Mouse (Mus musculus): Measurements from ENCODE around the gene Mapk12. TPM values are rescaled to one million over a fixed set of nuclear protein-coding genes. Genes with fewer than 3 reads are reported as not detected.

The Mapk12 gene
- total RNA-seq (2023) = 3.4 TPM

GRCm38 (mm10) chr15:89140659-89141252 lies at the start of gene Mapk12:
Gene Mapk12, minus strand, starts transcription at chr15:89140703.

DNA sequence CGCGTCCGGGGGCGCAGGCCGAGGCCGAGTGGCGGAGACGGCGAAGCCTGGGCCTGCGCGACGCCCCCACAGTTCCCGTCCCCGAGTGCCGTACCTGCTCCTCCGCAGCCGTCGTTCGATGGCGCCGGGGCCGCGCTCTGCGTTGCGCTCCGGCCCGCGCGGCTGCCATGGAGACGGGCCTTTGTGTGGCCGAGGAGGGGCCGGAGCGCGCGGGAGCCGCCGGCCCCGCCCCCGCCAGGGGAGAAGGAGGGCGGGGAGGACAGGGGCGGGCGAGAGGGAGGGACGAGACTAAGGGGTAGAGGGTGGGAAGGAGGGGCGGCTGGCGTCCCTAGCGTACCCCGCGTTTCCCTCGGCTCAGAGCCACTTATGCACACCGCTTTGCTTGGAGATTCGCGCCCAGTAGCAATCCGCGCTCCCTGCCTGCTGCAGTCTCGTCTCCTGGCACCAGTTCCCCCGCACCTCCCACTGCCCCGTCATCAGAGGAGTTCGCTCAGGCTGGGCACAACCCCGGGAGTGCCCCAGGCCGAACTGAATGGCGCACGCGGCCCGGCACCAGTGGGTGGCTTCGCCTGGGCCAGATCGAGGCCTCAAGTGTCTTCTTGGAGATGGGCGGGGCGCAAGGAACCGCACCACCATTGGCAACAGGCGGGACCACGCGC lies 40.2 kb upstream of the Mapk12 start, which contains the start of gene Plxnb2:
Gene Plxnb2, minus strand, starts transcription at position 218 of the 659 bp plus-strand sequence.

GRCm38 (mm10) chr15:89149271-89150040 lies 9.0 kb upstream of the Mapk12 start, which contains the start of gene Mapk11:
Gene Mapk11, minus strand, starts transcription at chr15:89149628.

GRCm38 (mm10) chr15:89128382-89129350 lies 11.8 kb downstream of the Mapk12 start, which contains the start of gene Hdac10:
Gene Hdac10, minus strand, starts transcription at chr15:89128700.

GRCm38 (mm10) chr15:89122649-89123366 lies 17.7 kb downstream of the Mapk12 start, which contains the start of gene Tubgcp6:
Gene Tubgcp6, minus strand, starts transcription at chr15:89123112.

GRCm38 (mm10) chr15:89088607-89089247 lies 51.8 kb downstream of the Mapk12 start, which contains the start of gene Selenoo:
Gene Selenoo, plus strand, starts transcription at chr15:89089084.

Other genes starting within 250 kb of the Mapk12 start
- not detected for gene Ttll8, start 186.3 kb downstream of the Mapk12 start, total RNA-seq (2023)
- gene Mlc1, start 161.7 kb downstream of the Mapk12 start, total RNA-seq (2023) = not detected
- not detected for gene Mov10l1, start 157.8 kb downstream of the Mapk12 start, total RNA-seq (2023)
- gene Panx2, start 81.0 kb downstream of the Mapk12 start, total RNA-seq (2023) = not detected
- 45.4 TPM for gene Trabd, start 65.6 kb downstream of the Mapk12 start, total RNA-seq (2023)
- 25.5 TPM for gene Selenoo, start 51.6 kb downstream of the Mapk12 start, total RNA-seq (2023)
- gene Tubgcp6, start 17.6 kb downstream of the Mapk12 start, total RNA-seq (2023) = 39.6 TPM
- 24.8 TPM for gene Hdac10, start 12.0 kb downstream of the Mapk12 start, total RNA-seq (2023)
- 29.8 TPM for gene Mapk11, start 8.9 kb upstream of the Mapk12 start, total RNA-seq (2023)
- 2.9 TPM for gene Plxnb2, start 40.1 kb upstream of the Mapk12 start, total RNA-seq (2023)
- gene Dennd6b, start 55.8 kb upstream of the Mapk12 start, total RNA-seq (2023) = 24.3 TPM
- gene Ppp6r2, start 70.8 kb upstream of the Mapk12 start, total RNA-seq (2023) = 42.9 TPM
- 416 TPM for gene Sbf1, start 174.6 kb upstream of the Mapk12 start, total RNA-seq (2023)
- gene Adm2, start 182.0 kb upstream of the Mapk12 start, total RNA-seq (2023) = not detected
- gene Miox, start 193.7 kb upstream of the Mapk12 start, total RNA-seq (2023) = not detected
- 52.1 TPM for gene Lmf2, start 215.0 kb upstream of the Mapk12 start, total RNA-seq (2023)
- 133 TPM for gene Ncaph2, start 215.0 kb upstream of the Mapk12 start, total RNA-seq (2023)
- 18.3 TPM for gene Sco2, start 233.1 kb upstream of the Mapk12 start, total RNA-seq (2023)
- gene Tymp, start 236.3 kb upstream of the Mapk12 start, total RNA-seq (2023) = 0.50 TPM
- gene Odf3b, start 238.6 kb upstream of the Mapk12 start, total RNA-seq (2023) = 1.7 TPM
- gene Klhdc7b, start 244.2 kb upstream of the Mapk12 start, total RNA-seq (2023) = not detected